Mouse (Mus musculus) intestine, embryonic 16.5 days (tissue): Measurements from ENCODE around the gene Tspan11. TPM values are rescaled to one million over a fixed set of nuclear protein-coding genes. Genes with fewer than 3 reads are reported as not detected.

Experiments
- ATAC-seq: fragments of 200-750 bp; cut with Nextera tagmentation; 2 replicates; pipeline ENCODE4 v1.8.0; 2017; ENCODE audit warnings: moderate TSS enrichment, moderate library complexity
- H3K27ac ChIP-seq: fragments of 300-500 bp; sonication (generic); 2 replicates; pipeline ENCODE4 v1.5.1; 2014; ENCODE audit warnings: mild to moderate bottlenecking, low read length
- H3K27me3 ChIP-seq: fragments of 300-500 bp; sonication (generic); replicated peaks from 2 replicates; pipeline ENCODE4 v1.6.1; 2014; ENCODE audit warnings: low read length, control low read depth, mixed read lengths; ENCODE audit not compliant: control insufficient read depth, insufficient read depth
- H3K36me3 ChIP-seq: fragments of 300-500 bp; sonication (generic); 2 replicates; pipeline ENCODE4 v1.6.1; 2014; ENCODE audit warnings: low read length, control low read depth; ENCODE audit not compliant: control insufficient read depth, insufficient read depth
- H3K4me1 ChIP-seq: fragments of 300-500 bp; sonication (generic); 2 replicates; pipeline ENCODE4 v1.6.1; 2014; ENCODE audit warnings: low read length, control low read depth, mixed read lengths; ENCODE audit not compliant: control insufficient read depth, insufficient read depth
- H3K4me2 ChIP-seq: fragments of 300-500 bp; sonication (generic); 2 replicates; pipeline ENCODE4 v1.6.1; 2014; ENCODE audit warnings: low read depth, low read length, control low read depth
- H3K4me3 ChIP-seq: fragments of 300-500 bp; sonication (generic); 2 replicates; pipeline ENCODE4 v1.5.1; 2014; ENCODE audit warnings: mild to moderate bottlenecking, low read length
- H3K9ac ChIP-seq: fragments of 300-500 bp; sonication (generic); 2 replicates; pipeline ENCODE4 v1.6.1; 2014; ENCODE audit warnings: low read depth, low read length
- H3K9me3 ChIP-seq: fragments of 300-500 bp; sonication (generic); 2 replicates; pipeline ENCODE4 v1.6.1; 2016; ENCODE audit warnings: low read length, control low read depth; ENCODE audit not compliant: control insufficient read depth
- WGBS: fragments of 180-500 bp; shearing (Covaris S2); extraction: QIAGEN DNeasy Blood & Tissue Kit; methylation state at CpG from one replicate; pipeline ENCODE4 v1.1.7; 2014; 5-methylcytosine and 5-hydroxymethylcytosine counted together
- polyA plus RNA-seq: library from polyadenylated mRNA; unstranded; fragments of >200 nt; fragmentation: Nextera tagmentation; extraction: Ambion mirVana; gene quantifications from 2 replicates; pipeline ENCODE4 v1.2.1, GENCODE M21; 2015

Tspan11 gene
- polyA plus RNA-seq, 1 experiment from 2014 or later, result 2.5 TPM

DNA sequence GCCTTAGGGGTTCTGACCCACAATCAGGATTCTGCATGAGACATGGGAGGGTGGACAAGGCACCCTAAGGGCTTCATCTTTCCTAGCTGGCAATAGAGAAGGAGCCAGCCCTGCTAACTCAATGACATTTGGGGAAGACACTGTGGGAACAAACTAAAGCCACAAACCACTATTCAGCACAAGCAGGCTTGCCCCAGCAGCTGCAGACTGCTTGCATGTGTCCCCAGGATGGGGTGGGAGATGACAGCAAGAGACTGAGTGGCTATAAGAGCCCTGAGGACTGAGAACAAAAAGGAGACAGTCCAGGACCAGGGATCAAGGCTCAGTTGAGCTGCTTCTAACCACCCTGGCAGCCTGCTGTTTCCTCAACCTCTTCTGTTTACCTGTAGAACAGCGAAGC is 114.2 kb downstream of the Tspan11 start:
- H3K4me2 ChIP-seq, result no peak overlapping the region
- H3K4me3 ChIP-seq, result no peak overlapping the region
- no peaks in the 10 kb centered on the region for H3K36me3 ChIP-seq
- 0 out of 2 replicates have a peak overlapping the region, but pooled peaks have one; percentile 31 for H3K27ac ChIP-seq
- no peaks in the 10 kb centered on the region for H3K27me3 ChIP-seq
- no peak for ATAC-seq
- no peaks in the 10 kb centered on the region for H3K9me3 ChIP-seq
- H3K9ac ChIP-seq, result no peak overlapping the region
- WGBS, result 82% methylated on average over 1 of the region's 1 CpGs
- peaks cover 21% of the 10 kb centered on the region for H3K4me1 ChIP-seq

DNA sequence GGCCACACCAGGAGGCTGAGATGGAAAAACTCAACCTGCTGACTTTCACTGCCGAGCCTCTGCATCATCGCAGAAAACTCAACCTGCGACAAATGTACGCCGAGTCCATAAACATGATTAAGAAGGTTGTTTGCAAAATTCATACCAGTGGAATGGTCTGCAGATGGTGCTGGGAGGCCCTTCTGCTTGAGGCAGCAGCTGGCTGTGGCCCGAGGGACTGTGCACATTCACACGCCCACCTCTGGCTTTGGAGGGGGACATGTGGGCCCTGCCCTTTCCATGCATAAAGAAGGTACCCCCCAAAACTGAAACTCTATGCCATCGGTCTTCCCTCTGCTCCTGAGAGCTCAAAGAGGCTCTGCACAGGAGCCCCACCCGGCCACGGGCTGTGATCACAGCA is 114.7 kb downstream of the Tspan11 start:
- Histone ChIP-seq H3K4me3 (no peak overlapping the region), H3K36me3 (no peaks in the 10 kb centered on the region), H3K4me2 (no peak overlapping the region), H3K9ac (no peak overlapping the region), H3K9me3 (no peaks in the 10 kb centered on the region), H3K4me1 (peaks cover 21% of the 10 kb centered on the region), H3K27ac (0 out of 2 replicates have a peak overlapping the region, but pooled peaks have one; percentile 31), H3K27me3 (no peaks in the 10 kb centered on the region)
- WGBS, result 52% methylated on average over 10 of the region's 10 CpGs
- ATAC-seq, result no peak

- no peak for ATAC-seq
- H3K36me3 ChIP-seq, result no peaks in the 10 kb centered on the region
- no peak overlapping the region for H3K9ac ChIP-seq
- peak overlapping the region; percentile 53; the same call in 1 of the 2 replicates for H3K27ac ChIP-seq
- 83% methylated on average over 4 of the region's 4 CpGs for WGBS
- H3K9me3 ChIP-seq, result no peaks in the 10 kb centered on the region
- no peak overlapping the region for H3K4me3 ChIP-seq
- H3K4me1 ChIP-seq, result peaks cover 22% of the 10 kb centered on the region
- no peak overlapping the region for H3K4me2 ChIP-seq
- no peaks in the 10 kb centered on the region for H3K27me3 ChIP-seq
These were observed 115.3 kb downstream of the Tspan11 start for GRCm38 (mm10) chr6:128002667-128003066.

GRCm38 (mm10) chr6:128003542-128003941 is 116.2 kb downstream of the Tspan11 start:
- Histone ChIP-seq H3K4me3 (no peak overlapping the region), H3K27ac (peak overlapping the region; percentile 64), H3K4me2 (no peak overlapping the region), H3K4me1 (peaks cover 30% of the 10 kb centered on the region), H3K9ac (no peak overlapping the region), H3K36me3 (no peaks in the 10 kb centered on the region), H3K27me3 (no peaks in the 10 kb centered on the region), H3K9me3 (no peaks in the 10 kb centered on the region)
- 49% methylated on average over 5 of the region's 5 CpGs for WGBS
- ATAC-seq, result peak; percentile 67

Other genes with a start within 250 kb of the Tspan11 start
- not detected in 2 replicates for gene Prmt8, start 118.1 kb upstream of the Tspan11 start, polyA plus RNA-seq